Mouse (Mus musculus) fat pad, adult 2 months (tissue): Measurements from ENCODE around the gene Adgrg6.

Experiments used
- DNase-seq: peaks from one replicate; pipeline ENCODE4 v3.0.0-alpha.2; 2011; ENCODE audit warnings: low read depth, low spot score; ENCODE audit errors: extremely low read depth

The Adgrg6 gene

GRCm38 (mm10) chr10:14401744-14402143 is 143.7 kb downstream of the Adgrg6 start:
- peak; percentile 94 for DNase-seq

DNA sequence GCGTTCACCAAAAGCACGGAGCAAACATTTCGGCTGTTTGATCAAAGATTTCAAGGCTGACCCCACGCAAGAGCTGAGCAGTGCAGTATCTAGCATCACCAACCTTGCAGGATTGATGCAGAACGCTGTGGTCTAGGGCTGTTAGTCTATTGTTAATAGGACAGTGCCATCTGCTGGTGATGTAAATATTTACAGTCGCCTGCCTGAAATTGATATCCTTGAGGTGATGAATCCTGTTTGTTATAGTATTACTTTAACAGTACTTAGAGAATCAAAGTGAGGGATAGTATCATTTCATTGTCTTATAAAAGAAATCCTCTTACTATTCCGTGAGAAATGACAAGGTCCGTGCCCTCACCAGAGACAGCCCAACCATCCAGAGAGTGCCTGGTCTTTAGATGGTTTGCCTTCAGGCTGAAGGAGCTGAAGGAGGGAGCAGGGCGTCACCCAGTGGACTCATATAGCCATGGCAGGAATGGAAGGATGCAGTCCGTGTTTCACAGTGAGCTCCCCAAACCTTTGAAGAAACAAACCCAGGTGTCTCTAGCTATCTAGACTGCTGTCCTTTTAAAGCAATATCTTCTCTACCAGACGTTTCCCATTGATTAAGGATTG is 154.3 kb downstream of the Adgrg6 start:
- DNase-seq = no peak

DNA sequence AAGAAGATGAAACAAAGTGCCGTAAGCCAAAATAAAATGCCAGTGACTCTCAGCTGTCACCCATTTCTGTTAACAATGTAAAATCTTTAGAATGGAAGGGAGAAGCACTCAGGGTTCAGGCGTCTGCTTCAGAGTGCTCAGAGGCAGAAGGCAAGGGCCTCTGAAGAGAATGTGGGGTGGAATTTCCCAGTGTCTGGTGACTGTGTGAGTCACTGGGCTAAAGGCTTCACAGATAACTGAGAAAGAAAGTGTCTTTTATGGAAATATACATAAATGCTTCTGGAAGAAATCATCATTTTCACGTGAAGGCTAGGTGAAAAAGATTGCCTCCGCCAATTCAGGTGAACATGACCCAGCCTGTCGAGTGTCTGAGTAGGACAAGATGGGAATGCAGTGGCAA is 159.9 kb downstream of the Adgrg6 start:
- no peak for DNase-seq

DNA sequence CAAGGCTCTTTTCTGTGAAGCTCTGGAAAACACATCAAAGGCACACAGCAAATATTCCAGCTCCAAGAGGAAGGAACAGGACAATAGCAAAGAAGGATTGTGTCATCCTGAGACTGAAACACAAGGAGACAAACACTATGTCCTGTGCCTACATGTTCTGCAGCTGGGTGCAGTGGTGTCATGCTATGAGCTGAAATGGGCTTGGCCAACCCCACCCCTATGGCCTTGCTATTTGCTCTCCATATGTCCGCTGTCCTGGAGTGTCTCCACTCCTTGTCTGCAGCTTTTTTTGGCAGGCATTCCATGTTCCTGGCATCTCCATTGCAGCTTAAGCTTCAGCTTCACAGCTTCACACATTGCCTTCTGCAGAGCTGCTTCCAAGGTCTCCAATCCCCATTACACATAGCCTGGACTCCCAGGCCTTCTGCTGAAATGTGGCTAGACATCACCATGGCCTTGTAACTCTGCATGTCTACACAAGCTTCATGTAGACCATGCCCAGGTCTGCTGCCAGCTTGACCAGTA is 180.3 kb downstream of the Adgrg6 start:
- no peak for DNase-seq

GRCm38 (mm10) chr10:14363226-14363625 is 182.2 kb downstream of the Adgrg6 start:
- no peak for DNase-seq

GRCm38 (mm10) chr10:14358271-14358670 is 187.2 kb downstream of the Adgrg6 start:
- no peak for DNase-seq
